In genomic region chr11:65090386-65090785, GRCm38 (mm10) we compare ENCODE assay signal across 12 mouse cellular contexts.
"Had no signal": no experiment of that assay in that cellular context is flagged by ENCODE, and none has a peak within 500 bp of the region (broad histone marks: within the 10 kb centered on the region; RNA-seq: fewer than 3 reads in every experiment).

No protein-coding gene starts in this region.

- H3K9me3 ChIP-seq: midbrain, embryonic 10.5 days; neural tube, embryonic 12.5 days had no signal

- H3K4me1 ChIP-seq: midbrain, embryonic 10.5 days; midbrain, embryonic 13.5 days; neural tube, embryonic 12.5 days had no signal

- H3K4me3 ChIP-seq: midbrain, embryonic 10.5 days; midbrain, embryonic 13.5 days; neural tube, embryonic 12.5 days had no signal

- H3K27ac ChIP-seq: midbrain, embryonic 10.5 days; midbrain, embryonic 13.5 days; neural tube, embryonic 12.5 days had no signal

- H3K27me3 ChIP-seq: midbrain, embryonic 13.5 days; neural tube, embryonic 12.5 days had no signal

- DNase-seq: lung, adult 18-20 months; lung, embryonic 14.5 days; lung, postnatal 10 days; lung, postnatal 4 days; right cerebral cortex, postnatal 14 days; spleen, adult 18-20 months; thymus, adult 2 months; thymus, postnatal 25 days; thymus, postnatal 4 days had no signal

- H3K36me3 ChIP-seq: midbrain, embryonic 10.5 days; midbrain, embryonic 13.5 days; neural tube, embryonic 12.5 days had no signal
